Mouse (Mus musculus): ENCODE measurements at regions not wholly inside any gene's neighbourhood (a gene's known extent, or its start where the extent isn't known, plus 50 kb on each side); places are given as distances from the start of the nearest gene placed in this dataset.

GRCm38 (mm10) chr4:131569156-131569555 is 268.9 kb downstream of the Ptpru start:
- no peak for DNase-seq (ENCODE audit: low spot score in 2 of 2)

- DNase-seq (ENCODE audit: low spot score in 2 of 2) = no peak
Measured at GRCm38 (mm10) chr4:131577571-131577970, 260.5 kb downstream of the Ptpru start.

- no peak for DNase-seq (ENCODE audit: low spot score in 2 of 2)
Measured at GRCm38 (mm10) chr4:131585946-131586345, 252.1 kb downstream of the Ptpru start.

DNA sequence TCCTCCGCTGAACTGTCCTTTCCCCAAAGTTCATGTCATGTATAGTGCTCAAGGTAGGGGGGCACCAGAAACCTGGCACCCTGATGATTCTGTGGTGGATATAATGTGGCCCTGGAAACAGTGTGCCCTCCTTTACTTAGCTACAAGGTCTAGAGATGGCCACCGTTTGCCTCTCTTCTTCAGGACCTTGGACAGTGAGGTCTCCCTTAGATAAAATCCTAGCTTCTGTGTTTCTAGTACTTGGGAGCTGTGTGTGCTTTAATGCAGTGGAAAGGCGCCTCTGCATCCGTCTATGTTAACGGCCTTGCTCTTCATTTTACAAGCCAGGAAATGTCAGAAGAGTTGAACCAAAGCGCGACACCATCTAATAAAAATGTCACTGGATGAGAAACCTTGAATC is 250.6 kb downstream of the Ptpru start:
- DNase-seq (ENCODE audit: low spot score in 2 of 2) = no peak

- no peak for DNase-seq (ENCODE audit: low spot score in 2 of 2)
Measured at GRCm38 (mm10) chr4:131590136-131590535, 248.0 kb downstream of the Ptpru start.

GRCm38 (mm10) chr4:131591456-131591855 is 246.6 kb downstream of the Ptpru start:
- DNase-seq (ENCODE audit: low spot score in 2 of 2) = no peak

- no peak for DNase-seq (ENCODE audit: low spot score in 2 of 2)
Measured at GRCm38 (mm10) chr4:131597996-131598395, 240.1 kb downstream of the Ptpru start.

- no peak for DNase-seq (ENCODE audit: low spot score in 2 of 2)
Measured at GRCm38 (mm10) chr4:131614434-131614833, 223.7 kb downstream of the Ptpru start.

GRCm38 (mm10) chr4:131615587-131615986 is 222.5 kb downstream of the Ptpru start:
- DNase-seq (ENCODE audit: low spot score in 2 of 2) = no peak

DNA sequence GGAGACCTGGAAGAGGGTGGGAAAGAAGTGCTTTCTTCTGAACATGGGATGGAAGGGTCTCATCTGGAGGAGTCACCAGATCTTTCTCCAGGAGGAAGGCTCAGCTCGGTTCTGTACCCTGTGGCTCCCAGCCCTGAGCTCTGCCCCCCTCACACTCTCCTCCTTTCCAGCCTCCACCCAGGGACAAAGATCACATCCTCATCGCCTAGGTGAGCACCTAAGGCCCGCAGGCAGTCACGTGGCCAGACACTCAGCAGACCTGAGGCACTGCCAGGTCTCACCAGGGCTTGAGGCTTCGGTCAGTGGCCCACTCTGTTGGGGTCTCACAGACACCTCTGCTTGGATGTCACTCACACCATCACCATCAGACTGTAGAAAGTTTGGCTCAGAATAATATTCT is 200.0 kb downstream of the Ptpru start:
- DNase-seq (ENCODE audit: low spot score in 2 of 2) = no peak

GRCm38 (mm10) chr4:131656034-131656433 is 182.1 kb downstream of the Ptpru start:
- no peak for DNase-seq (ENCODE audit: low spot score in 2 of 2)

DNA sequence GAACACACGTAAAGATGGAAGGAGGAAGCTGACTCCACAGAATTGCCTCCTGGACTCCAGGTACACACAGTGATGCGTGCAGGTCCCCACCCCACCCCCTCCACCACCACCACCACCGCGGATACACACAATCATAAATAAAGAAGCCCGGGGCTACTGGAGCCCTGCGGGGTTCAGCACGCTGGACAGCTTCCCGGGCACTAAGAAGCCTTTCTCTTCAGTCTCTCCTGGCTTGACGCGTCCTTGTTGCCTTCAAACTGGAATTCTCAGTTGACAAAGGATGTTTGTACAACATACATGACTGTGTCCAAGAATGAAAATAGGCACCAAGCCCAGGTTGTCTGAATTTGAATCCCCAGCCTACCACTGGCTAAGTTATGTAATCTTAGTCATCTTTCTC is 180.2 kb downstream of the Ptpru start:
- DNase-seq (ENCODE audit: low spot score in 2 of 2) = no peak

- no peak for DNase-seq (ENCODE audit: low spot score in 2 of 2)
Measured at GRCm38 (mm10) chr4:131660931-131661330, 177.2 kb downstream of the Ptpru start.

GRCm38 (mm10) chr4:131671784-131672515 is 166.1 kb downstream of the Ptpru start:
- DNase-seq (ENCODE audit: low spot score in 2 of 2) = no peak

GRCm38 (mm10) chr4:131677966-131678365 is 160.1 kb downstream of the Ptpru start:
- DNase-seq (ENCODE audit: low spot score in 2 of 2) = no peak

DNA sequence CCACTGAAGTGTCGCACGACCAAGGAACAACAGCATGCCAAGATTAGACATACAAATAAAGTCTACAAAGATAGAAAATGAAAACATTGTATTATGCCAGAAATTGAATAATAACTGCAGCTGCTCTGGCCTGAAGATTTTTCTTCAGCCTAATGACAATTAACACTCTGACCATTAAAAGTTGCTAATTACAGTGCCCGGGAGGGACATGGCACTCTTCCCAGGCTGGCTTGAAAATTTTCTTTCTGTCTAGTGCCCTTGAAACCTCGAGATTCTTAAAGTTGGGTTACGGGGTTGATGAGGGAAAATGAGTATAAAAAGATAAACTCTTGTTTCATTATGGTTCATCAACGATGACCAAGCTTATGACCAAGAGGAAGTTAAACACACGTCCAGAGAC is 154.9 kb downstream of the Ptpru start:
- DNase-seq (ENCODE audit: low spot score in 2 of 2) = no peak

DNA sequence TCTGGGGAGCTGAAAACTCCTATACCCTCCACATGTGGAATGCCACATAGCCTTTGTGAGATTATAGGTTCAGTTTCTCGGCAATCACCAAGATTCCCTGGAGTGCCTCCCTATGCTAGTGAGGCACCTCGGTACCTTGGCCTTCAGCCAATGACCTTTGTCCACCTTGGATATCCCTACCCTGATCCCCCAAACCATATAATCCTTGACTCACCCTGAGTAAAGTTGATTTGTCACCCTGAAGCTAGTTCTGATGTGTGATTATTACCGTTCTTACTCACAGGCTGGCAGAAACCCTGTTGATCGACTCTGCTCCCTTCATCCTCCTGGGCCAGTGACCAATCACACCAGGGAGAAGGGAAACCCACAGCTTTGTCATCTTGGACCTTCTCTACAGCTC is 152.5 kb downstream of the Ptpru start:
- no peak for DNase-seq (ENCODE audit: low spot score in 2 of 2)

GRCm38 (mm10) chr4:131694232-131694631 is 143.9 kb downstream of the Ptpru start:
- no peak for DNase-seq (ENCODE audit: low spot score in 2 of 2)

DNA sequence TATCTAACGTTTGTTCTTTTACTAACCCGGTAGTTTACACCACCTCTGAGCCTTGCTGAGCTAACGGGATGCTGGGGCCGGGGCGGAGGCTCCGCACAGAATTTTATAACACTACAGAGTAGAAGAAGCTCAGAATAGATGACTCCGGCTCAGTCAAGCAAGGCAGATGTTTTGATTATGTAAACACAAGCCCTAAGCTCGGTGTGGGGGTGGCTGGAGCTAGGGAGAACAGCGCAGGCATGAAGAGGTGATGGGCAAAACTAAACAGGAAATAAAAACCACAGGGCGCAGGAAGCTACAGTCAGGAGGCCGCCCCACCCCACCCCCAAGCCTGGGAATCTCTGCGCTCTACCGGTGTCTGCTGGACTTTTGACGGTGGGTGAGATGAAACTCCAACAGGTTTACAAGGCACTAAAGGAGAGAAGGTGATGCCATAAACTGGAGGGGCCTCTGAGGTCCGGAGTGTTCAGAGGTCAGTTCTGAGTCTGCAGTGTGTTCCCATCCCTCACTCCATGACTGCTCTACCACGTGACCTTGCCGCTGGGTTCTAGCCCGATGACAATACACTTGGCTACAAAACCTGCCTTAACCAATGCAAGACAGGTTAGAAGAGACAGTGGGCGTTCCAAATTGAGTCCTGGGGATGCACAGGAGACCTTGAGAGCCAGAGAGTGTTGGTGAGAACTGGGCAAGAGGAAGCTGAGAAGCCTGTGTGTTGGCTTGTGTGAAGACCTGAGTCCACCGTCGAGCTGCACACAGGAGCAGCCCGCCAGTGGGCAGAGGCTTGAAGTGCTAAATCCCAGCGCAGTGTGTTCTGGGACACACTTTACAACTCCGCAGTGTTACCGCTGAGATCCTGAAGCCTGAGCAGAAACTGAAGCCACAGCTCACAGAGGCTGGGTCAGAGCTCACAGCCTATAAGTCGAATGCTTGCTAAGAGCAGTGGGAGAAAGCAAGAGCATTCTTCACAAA is 141.9 kb downstream of the Ptpru start:
- no peak for DNase-seq (ENCODE audit: low spot score in 2 of 2)
